Mouse (Mus musculus) kidney, adult 11 months (tissue): ENCODE results near the gene Npy5r.
A peak's percentile ranks its signal among the peaks of the same experiment; 100 is the strongest.

Experiments used
- DNase-seq: peaks from one replicate; pipeline ENCODE4 v3.0.0; 2022

Npy5r gene

GRCm38 (mm10) chr8:66687511-66688329, at the start of gene Npy5r:
TSS of gene Npy5r (minus strand) at chr8:66688128.
- no peak for DNase-seq

- no peak for DNase-seq
Observed at GRCm38 (mm10) chr8:66731957-66732356, 44.0 kb upstream of the Npy5r start.

DNA sequence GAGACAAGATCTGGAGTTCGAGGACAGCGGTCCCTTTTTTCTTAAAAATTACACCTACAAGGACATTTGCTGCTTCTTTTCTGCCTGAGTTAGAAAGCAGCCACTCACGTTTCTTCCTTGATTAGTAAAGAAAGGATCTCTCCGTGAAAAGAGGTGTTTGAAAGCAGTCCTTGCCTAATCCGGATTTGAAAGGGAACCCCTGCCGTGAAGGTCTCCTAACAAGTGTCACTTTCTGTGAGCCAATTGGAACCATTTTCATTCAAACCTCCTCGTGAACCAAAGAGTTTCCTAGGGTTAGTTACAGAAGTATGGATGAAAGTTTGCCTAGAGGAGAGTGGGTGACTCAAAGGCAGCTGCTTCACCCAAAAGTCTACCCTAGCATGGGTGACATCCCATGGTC, 41.5 kb upstream of the Npy5r start:
- no peak for DNase-seq

DNA sequence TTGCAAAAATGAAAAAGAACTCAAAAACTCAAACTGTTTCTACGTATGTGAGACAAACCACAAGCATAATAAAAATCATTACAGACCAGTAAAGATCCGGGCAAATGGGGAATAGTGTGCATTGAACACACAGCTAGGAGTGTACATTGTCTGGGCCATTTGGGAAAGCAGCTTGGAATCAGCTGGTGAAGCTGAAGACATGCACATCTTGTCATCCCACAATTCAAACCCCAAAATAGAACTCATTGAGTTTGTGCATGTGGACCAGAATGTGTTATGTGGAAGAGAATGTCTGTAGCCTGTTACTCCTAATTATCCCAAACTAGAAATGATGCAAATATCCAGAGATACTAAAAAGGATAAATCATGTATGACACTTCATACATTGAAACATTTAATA, 34.9 kb upstream of the Npy5r start:
- no peak for DNase-seq

GRCm38 (mm10) chr8:66714324-66714975, 26.5 kb upstream of the Npy5r start:
- no peak for DNase-seq

DNA sequence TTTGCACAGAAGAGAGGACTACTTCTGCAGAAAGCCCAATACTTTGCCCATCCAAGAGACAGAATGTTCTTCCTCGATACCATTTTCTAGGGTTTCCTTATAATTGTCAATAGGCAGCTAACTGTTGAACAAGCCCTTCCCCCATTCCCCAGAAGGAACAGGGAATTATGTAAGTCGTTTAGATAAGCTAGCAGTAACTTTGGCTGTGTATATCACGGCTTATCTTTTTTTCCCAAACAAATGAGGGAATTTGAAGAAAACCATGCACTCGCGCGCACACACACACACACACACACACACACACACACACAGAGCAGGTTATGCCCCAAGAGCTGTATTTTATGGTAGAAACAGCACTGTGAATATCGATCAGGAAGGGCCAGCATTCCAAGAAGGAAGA, 10.9 kb upstream of the Npy5r start:
- DNase-seq = no peak

GRCm38 (mm10) chr8:66698011-66698410, 10.1 kb upstream of the Npy5r start:
- no peak for DNase-seq

GRCm38 (mm10) chr8:66696970-66697843, 9.3 kb upstream of the Npy5r start, which contains the start of gene Npy1r:
TSS of gene Npy1r (plus strand) at chr8:66697192.
- DNase-seq = peak; percentile 15

GRCm38 (mm10) chr8:66690402-66690801, 2.5 kb upstream of the Npy5r start:
- no peak for DNase-seq

- no peak for DNase-seq
Observed at GRCm38 (mm10) chr8:66688799-66689198, 871 bp upstream of the Npy5r start.

GRCm38 (mm10) chr8:66688395-66688794, 467 bp upstream of the Npy5r start:
- no peak for DNase-seq

DNA sequence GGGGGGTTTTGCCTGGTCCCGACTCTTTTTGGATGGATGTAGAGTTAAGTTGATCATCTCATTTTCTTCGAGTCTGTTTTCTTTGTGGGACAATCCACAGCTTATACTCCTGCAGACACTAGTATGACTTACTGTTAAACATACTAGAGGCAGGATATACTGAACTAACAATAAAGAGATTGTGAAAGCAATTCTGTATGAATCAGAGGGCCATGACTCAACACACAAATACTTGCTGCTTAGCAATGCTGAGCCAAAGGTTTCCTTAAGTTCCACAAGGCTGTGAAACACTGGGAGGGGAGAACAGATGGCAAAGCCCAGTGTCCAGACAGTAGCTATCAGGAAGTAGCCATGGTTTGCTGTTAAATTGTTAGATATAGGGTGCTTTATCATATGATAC, 6.7 kb downstream of the Npy5r start:
- no peak for DNase-seq

DNA sequence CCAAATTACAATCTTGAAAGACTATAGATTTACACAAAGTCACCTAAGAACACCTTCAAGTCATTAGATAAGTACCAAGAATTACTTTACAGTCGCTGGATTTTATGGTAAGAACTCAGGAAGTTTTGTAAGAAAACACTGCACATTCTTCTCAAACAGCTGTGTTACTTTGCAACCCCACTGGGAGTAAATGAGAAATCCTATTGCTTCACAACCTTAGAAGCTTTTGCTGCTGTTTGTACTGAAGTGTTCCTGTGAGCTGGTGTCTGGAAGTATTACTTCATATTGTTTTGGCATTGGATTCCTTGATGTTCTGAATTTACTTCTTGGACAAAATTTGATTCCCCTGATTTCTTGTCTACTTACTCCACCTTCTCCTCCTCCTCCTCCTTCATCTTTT, 57.2 kb downstream of the Npy5r start:
- DNase-seq = no peak
